Mouse (Mus musculus) frontal cortex, postnatal 10 days (tissue): ENCODE measurements at regions not wholly inside any gene's neighbourhood (a gene's known extent, or its start where the extent isn't known, plus 50 kb on each side); places are given as distances from the start of the nearest gene placed in this dataset.
A peak's percentile ranks its signal among the peaks of the same experiment; 100 is the strongest.

Experiments used
- DNase-seq, 2 experiments: peaks; one replicate each; pipeline ENCODE4 v3.0.0; 2022; ENCODE audit warnings: low spot score in 2 of 2, mixed read lengths in 1 of 2

GRCm38 (mm10) chr6:117504771-117505170 lies 336.2 kb upstream of the Zfp637 start:
- DNase-seq = no peak

- no peak for DNase-seq
These were observed 335.5 kb upstream of the Zfp637 start for GRCm38 (mm10) chr6:117505431-117505830.

DNA sequence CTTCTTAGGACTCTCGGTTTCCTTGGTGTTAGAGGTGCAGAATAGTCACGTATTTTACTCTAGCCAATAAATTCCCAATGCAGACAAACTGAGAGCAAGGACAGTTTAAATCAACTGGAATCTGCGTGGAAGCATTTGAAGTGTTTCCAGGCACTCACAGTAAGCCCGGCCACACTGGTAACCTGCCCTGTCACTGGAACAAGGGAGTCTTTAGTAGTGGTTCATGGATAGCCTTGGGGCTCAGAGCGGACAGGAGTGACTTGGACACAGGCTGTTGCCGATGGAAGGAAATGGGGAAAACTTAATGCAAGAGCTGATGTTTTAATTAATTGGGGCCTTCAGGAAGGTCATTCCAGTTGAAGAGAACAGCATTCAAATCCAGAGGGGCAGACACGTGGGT lies 334.4 kb upstream of the Zfp637 start:
- DNase-seq = no peak

DNA sequence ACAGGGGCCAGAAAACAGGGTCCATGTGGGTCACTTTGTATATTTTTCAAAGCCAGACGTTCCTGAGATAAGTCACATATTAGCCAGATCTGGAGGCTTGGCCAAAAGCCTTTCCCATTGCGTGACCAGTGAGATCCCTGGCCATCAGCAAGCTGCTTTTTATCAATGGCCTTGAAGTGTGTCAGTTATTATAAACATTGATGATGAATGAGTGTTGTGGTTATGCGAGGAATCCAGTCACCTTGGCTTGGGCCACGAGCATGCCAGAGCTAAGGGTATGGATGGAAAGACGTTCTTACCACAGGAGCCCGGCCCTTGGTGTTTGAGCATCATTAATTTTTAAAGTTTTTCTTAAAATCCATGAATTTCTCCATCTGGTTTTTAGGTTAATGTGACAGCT lies 332.1 kb upstream of the Zfp637 start:
- DNase-seq = no peak

DNA sequence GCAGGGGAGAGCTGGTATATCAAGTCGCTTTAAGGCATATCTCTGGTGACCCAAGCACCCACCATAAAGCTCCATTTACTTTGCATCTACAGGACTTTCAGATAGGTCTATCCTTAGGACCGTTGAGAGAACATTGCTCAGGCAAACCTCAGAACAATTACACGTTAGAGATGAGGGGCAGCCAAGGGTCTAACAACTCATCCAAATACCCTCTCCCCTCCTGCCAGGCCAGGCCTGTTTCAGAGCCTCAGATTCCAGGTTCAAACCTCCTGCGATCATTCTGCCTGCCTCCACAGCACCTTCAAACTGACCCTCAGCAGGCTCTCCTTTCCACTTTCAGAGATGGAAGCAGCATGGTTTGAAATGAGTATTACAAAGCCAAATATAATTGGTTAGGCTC lies 331.0 kb upstream of the Zfp637 start:
- DNase-seq = no peak

- DNase-seq = no peak
These were observed 326.1 kb upstream of the Zfp637 start for GRCm38 (mm10) chr6:117514831-117515230.

DNA sequence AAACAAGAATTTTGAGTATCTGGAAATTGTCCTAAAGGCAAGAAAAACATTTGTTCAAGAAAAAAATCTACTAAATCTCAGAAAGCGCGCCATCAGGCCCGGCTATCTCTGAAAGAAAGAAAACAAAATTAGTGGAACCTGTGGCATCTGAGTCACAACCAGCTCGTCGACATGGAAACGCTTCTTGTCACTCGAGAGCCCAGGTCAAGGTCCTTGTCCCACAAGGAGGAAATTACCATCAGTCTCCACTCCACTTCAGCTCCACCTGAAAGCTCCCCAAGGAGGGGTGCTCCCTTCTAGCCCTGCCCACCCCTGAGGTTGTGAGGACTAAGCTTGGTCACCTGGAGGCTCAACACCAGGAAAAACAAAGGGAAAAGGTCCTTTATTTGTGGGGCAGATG lies 324.1 kb upstream of the Zfp637 start:
- no peak for DNase-seq

- DNase-seq = no peak
These were observed 322.0 kb upstream of the Zfp637 start for GRCm38 (mm10) chr6:117518939-117519338.

- no peak for DNase-seq
These were observed 321.5 kb upstream of the Zfp637 start for GRCm38 (mm10) chr6:117519466-117519865.

GRCm38 (mm10) chr6:117526161-117526935 lies 314.6 kb upstream of the Zfp637 start:
- DNase-seq = no peak

GRCm38 (mm10) chr6:117527526-117527925 lies 313.5 kb upstream of the Zfp637 start:
- no peak for DNase-seq

DNA sequence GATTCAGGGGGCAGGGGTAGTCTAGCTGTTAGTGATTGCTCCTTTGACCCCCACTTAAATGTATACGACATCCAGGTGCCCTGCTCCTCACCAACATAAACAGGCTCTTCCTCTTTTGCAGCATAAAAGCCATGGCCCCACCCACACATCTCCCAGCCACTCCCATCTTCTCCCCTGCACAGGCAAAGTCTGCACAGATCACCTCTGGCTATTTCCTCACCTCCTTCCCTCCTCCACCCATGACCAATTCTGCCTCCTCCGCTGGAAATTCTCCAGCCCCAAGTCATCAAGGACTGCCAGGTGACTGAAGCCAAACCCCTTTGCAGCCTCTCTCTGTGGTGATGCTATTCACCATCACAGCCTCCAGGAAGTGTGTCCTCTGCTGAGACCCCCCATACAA lies 306.8 kb upstream of the Zfp637 start:
- no peak for DNase-seq

- DNase-seq = no peak
These were observed 306.0 kb upstream of the Zfp637 start for GRCm38 (mm10) chr6:117534991-117535390.

- DNase-seq = no peak
These were observed 304.9 kb upstream of the Zfp637 start for GRCm38 (mm10) chr6:117536084-117536483.

GRCm38 (mm10) chr6:117542431-117542830 lies 298.5 kb upstream of the Zfp637 start:
- no peak for DNase-seq

DNA sequence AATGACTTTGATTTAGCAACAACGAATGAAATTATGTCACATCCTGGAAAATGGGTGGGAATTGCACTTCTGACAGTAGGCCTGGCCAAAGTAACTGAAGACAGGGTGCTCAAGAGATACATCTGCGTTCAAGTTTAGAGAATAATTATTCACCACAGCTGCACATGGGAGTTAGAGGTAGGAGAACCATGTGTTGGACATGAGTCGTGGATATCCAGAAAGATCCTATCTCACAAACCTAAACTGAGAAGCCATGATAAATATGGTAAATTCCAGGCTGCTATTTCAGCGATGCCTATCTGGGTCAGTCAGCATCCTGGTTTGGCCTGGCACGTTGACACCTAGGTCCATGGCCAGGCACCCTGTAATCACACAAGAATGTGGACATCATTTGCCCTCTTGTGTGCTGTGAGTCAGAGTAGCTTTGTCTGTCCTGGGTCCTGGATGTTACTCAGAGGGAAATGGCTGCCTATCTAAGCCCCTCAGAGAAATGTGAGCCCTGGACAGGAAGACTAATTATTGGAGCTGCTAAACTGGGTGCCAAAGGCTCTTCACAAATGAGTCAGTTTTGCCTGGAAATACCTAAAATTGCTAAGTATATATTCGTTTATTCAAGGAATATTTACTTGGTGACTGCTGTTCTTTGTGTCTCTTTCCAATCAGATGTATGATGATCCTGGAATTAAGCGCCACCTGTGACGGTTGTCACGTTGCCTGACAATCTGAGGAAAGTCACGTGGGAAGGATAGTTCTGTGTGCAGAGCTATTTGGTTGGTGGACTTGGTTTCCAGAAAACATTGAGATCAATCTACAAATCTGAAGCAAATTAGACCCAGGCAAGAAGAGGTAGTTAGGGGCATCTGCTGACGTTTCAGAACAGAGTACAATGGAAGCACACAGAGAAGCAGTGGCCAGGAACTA lies 296.4 kb upstream of the Zfp637 start:
- DNase-seq = no peak

DNA sequence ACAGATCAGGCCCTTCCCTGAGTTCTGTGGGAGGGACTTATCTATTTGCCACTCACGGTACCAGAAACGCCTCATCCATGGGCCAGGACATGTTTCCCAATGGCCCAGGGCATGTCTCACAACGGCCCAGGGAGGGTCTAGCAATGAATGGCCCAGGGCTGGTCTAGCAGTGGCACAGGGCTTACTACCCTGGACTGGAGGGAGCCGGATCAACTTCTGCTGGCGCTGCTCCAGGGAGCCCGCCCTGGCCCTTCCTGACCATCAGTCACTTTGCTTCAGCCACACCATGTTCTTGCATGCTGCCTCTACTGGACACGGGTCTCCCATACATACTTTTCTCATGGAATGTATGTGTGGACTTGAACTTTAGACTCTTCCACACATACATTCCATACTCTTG lies 290.1 kb upstream of the Zfp637 start:
- no peak for DNase-seq

DNA sequence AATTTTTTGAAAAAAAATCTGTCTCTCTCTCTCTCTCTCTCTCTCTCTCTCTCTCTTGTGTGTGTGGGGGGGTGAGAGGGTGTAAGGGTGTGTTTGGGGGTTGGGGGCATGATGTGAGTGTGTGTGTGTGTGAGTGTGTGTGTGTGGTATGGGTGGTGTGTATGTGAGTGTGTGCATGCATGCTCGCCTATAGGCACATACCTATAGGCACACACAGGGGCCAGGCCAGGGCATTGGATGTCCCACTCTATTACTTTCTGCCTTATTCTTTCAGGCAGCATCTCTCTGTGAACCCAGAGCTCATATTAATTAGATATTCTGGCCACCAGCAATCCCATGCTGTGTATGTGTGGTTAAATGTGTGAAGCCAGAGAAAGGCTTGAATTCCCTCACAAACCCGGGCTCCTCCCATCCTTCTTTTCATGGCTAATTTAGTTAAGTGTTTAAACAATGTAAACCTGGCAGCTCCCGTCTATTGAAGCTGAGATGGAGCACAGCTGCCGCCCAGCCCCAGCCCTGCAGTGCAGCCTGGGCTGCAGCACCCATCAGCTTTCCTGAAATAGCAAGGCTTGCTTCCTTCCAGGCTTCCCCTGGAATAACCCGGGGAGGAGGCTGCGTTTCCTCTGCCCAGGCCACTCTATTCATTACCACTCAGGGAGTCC lies 288.8 kb upstream of the Zfp637 start:
- DNase-seq = peak; percentile 31 to 44

GRCm38 (mm10) chr6:117563159-117563558 lies 277.8 kb upstream of the Zfp637 start:
- no peak for DNase-seq

DNA sequence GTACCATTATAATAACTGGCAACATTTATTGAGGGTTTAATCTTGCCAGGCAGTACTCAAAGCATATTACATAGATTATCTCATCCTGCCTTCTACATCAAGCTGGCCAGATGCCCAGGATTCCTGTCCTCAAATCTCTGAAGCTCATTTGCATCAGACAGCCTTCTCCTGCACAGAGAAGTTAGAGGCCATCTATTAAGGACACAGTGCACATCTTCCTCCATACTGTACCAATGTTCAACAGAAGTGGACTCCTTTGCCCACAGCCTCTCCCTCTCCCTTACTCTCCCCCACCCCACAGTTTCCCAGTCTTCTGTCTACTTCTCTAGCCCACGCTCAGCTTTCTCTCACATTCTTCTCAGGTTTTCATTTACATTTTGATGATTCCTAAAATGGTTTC lies 277.3 kb upstream of the Zfp637 start:
- peak in 1 of 2 experiments; percentile 29 for DNase-seq

DNA sequence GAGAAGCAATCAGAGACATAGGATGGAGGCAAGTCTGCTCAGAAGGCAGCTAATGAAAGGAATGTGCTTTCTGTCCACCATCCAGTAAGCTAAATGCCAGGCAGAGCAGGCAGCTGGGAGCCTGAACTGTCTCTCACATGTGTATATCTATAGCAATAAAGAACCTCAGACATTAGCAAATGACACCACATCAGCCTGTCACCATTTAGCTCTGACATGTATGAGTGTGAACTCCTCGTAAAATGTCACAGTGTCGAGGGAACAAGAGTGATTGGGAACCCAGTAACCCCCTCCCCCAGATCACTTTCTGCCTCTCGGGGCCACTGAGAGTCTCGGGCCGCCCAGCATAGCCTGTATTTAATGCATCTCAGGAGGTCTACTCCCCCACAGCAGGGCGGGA lies 274.2 kb upstream of the Zfp637 start:
- no peak for DNase-seq

DNA sequence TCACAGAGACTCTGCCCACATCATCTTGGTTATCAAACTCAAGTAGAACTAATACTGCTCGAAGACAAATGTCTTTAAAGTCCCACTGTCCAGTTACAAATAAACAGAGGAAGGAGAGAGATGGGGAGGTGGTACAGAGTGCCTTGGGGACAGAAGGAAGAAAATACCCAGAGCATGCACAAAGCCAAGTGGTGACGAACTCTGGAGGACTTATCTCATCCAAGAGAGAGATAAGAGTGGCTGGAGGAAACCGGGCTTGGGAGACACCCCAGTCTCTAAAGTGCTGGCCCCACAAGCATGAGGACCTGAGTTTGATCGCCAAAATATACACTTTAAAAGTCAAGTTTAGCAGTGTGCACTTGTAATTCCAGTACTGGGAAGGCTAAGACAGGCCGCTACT lies 273.3 kb upstream of the Zfp637 start:
- no peak for DNase-seq
